Mouse (Mus musculus) thymus, adult 2 months (tissue): ENCODE data around the gene C1s1. TPM values are rescaled to one million over a fixed set of nuclear protein-coding genes. Genes with fewer than 3 reads are reported as not detected.
"Not testable (repeated sequence)": the region's sequence is repeated elsewhere in the genome, so short reads cannot be mapped to it uniquely, and the experiment has no call there.

ENCODE experiments used
- DNase-seq: peaks from one replicate; pipeline ENCODE4 v3.0.0; 2021
- H3K27ac ChIP-seq: fragments of 200-500 bp; 2 replicates; pipeline ENCODE4 v1.5.1; 2012; ENCODE audit warnings: low read length, control low read depth; ENCODE audit not compliant: control insufficient read depth, insufficient read depth
- H3K27me3 ChIP-seq: fragments of 200-500 bp; 2 replicates; pipeline ENCODE4 v1.6.1; 2012; ENCODE audit warnings: mild to moderate bottlenecking, low read length, moderate library complexity, mixed read lengths; ENCODE audit not compliant: control insufficient read depth, insufficient read depth
- H3K36me3 ChIP-seq: fragments of 200-500 bp; 2 replicates; pipeline ENCODE4 v1.6.1; 2012; ENCODE audit warnings: mild to moderate bottlenecking, low read length, moderate library complexity; ENCODE audit not compliant: control insufficient read depth, insufficient read depth
- H3K4me1 ChIP-seq: fragments of 200-500 bp; replicated peaks from 2 replicates; pipeline ENCODE4 v1.6.1; 2012; ENCODE audit warnings: low read length; ENCODE audit not compliant: control insufficient read depth, insufficient read depth
- H3K4me3 ChIP-seq: fragments of 200-500 bp; 2 replicates; pipeline ENCODE4 v1.5.1; 2012; ENCODE audit warnings: mild to moderate bottlenecking, low read length, control low read depth, moderate library complexity; ENCODE audit not compliant: control insufficient read depth, insufficient read depth
- CTCF ChIP-seq: fragments of 200-500 bp; IDR thresholded peaks from 2 replicates; pipeline ENCODE4 v1.5.1; 2012; ENCODE audit warnings: mild to moderate bottlenecking, control low read depth, low read length, moderate library complexity, borderline replicate concordance; ENCODE audit not compliant: control insufficient read depth, poor library complexity, insufficient read depth; ENCODE audit errors: extremely low read depth
- POLR2A ChIP-seq: fragments of 200-500 bp; IDR thresholded peaks from 2 replicates; pipeline ENCODE4 v1.6.1; 2012; ENCODE audit warnings: mild to moderate bottlenecking, low read length, control low read depth, moderate library complexity; ENCODE audit not compliant: control insufficient read depth, poor library complexity, insufficient read depth; ENCODE audit errors: extremely low read depth
- WGBS: fragments of 180-500 bp; shearing (Covaris S2); methylation state at CpG from one replicate; pipeline ENCODE4 v1.1.7; 2018; 5-methylcytosine and 5-hydroxymethylcytosine counted together
- polyA plus RNA-seq: library from polyadenylated mRNA; depleted of rRNA; stranded (reverse); fragments of >200 nt; gene quantifications from 2 replicates; pipeline ENCODE4 v1.2.3, GENCODE M21; 2012

Gene C1s1
- polyA plus RNA-seq, 1 experiment = 26.8 TPM

GRCm38 (mm10) chr6:124570026-124570425 lies 27.9 kb upstream of the C1s1 start, which contains the start of gene C1rb:
C1rb (plus strand) TSS chr6:124570294.
- Histone ChIP-seq H3K4me3 (no peak within 1 kb of the TSS), H3K27me3 (no peaks in the 10 kb centered on the region), H3K36me3 (no peaks in the 10 kb centered on the region), H3K4me1 (no peaks in the 10 kb centered on the region), H3K27ac (no peak within 1 kb of the TSS)
- no peak for TF ChIP-seq POLR2A
- no peak for TF ChIP-seq CTCF
- DNase-seq = peak; percentile 40
- WGBS = 5% methylated on average over 8 of the region's 8 CpGs

- not testable (repeated sequence) for H3K4me3 ChIP-seq, H3K27me3 ChIP-seq, H3K36me3 ChIP-seq, H3K4me1 ChIP-seq, DNase-seq, H3K27ac ChIP-seq
- WGBS = 98% methylated on average over 2 of the region's 2 CpGs
Observed at GRCm38 (mm10) chr6:124561611-124562010, 19.5 kb upstream of the C1s1 start.

- H3K27me3 ChIP-seq, DNase-seq, H3K36me3 ChIP-seq, H3K4me1 ChIP-seq, H3K4me3 ChIP-seq, H3K27ac ChIP-seq: not testable (repeated sequence)
- 96% methylated on average over 4 of the region's 4 CpGs for WGBS
Observed at GRCm38 (mm10) chr6:124561156-124561555, 19.0 kb upstream of the C1s1 start.

GRCm38 (mm10) chr6:124555956-124556355 lies 13.8 kb upstream of the C1s1 start:
- not testable (repeated sequence) for DNase-seq, H3K27me3 ChIP-seq, H3K36me3 ChIP-seq, H3K27ac ChIP-seq, H3K4me3 ChIP-seq, H3K4me1 ChIP-seq
- WGBS = 82% methylated on average over 2 of the region's 2 CpGs

- Histone ChIP-seq H3K27me3 (no peaks in the 10 kb centered on the region), H3K27ac (no peak overlapping the region), H3K36me3 (no peaks in the 10 kb centered on the region), H3K4me3 (no peak overlapping the region), H3K4me1 (no peaks in the 10 kb centered on the region)
- no peak for DNase-seq
- 92% methylated on average over 22 of the region's 22 CpGs for WGBS
- TF ChIP-seq CTCF = no peak
- TF ChIP-seq POLR2A = no peak
Observed at GRCm38 (mm10) chr6:124552766-124553165, 10.6 kb upstream of the C1s1 start.

- Histone ChIP-seq H3K4me1 (no peaks in the 10 kb centered on the region), H3K4me3 (no peak overlapping the region), H3K27ac (no peak overlapping the region), H3K27me3 (no peaks in the 10 kb centered on the region), H3K36me3 (no peaks in the 10 kb centered on the region)
- no peak for DNase-seq
- 92% methylated on average over 3 of the region's 3 CpGs for WGBS
- no peak for TF ChIP-seq CTCF
- no peak for TF ChIP-seq POLR2A
Observed at GRCm38 (mm10) chr6:124549023-124549550, 6.9 kb upstream of the C1s1 start.

- DNase-seq, H3K4me1 ChIP-seq, H3K4me3 ChIP-seq, H3K27ac ChIP-seq, H3K36me3 ChIP-seq, H3K27me3 ChIP-seq: not testable (repeated sequence)
- WGBS = 93% methylated on average over 3 of the region's 3 CpGs
Observed at GRCm38 (mm10) chr6:124547979-124548378, 5.8 kb upstream of the C1s1 start.
